Mouse (Mus musculus): ENCODE measurements around the gene Msi2.

GRCm38 (mm10) chr11:88617380-88617779 is 100.9 kb downstream of the Msi2 start:
- TF ChIP-seq NANOG (IDR thresholded peaks at IDR 0.05; ENCODE audit: borderline replicate concordance, low read length) (no peak), CTCF (conservative IDR thresholded peaks at IDR 0.05; ENCODE audit: low read length) (no peak), POU5F1 (IDR thresholded peaks at IDR 0.05; ENCODE audit: borderline replicate concordance, low read length) (no peak)

Measured in E14TG2a.4 (cell line).